Mouse (Mus musculus) hindbrain, postnatal 0 days (tissue): Measurements from ENCODE around the gene Camsap1. TPM values are rescaled to one million over a fixed set of nuclear protein-coding genes. Genes with fewer than 3 reads are reported as not detected.
A peak's percentile ranks its signal among the peaks of the same experiment; 100 is the strongest.

Experiments
- ATAC-seq: fragments of 200-750 bp; cut with Nextera tagmentation; 2 replicates; pipeline ENCODE4 v1.8.0; 2017; ENCODE audit warnings: mild to moderate bottlenecking, moderate TSS enrichment, moderate library complexity
- DNase-seq: peaks from one replicate; pipeline ENCODE4 v3.0.0-alpha.2; 2015; ENCODE audit warnings: low spot score
- H3K27ac ChIP-seq: fragments of 300-500 bp; sonication (generic); 2 replicates; pipeline ENCODE4 v1.5.1; 2014; ENCODE audit warnings: mild to moderate bottlenecking
- H3K27me3 ChIP-seq: fragments of 300-500 bp; sonication (generic); 2 replicates; pipeline ENCODE4 v1.6.1; 2014; ENCODE audit warnings: low read length, mixed read lengths; ENCODE audit not compliant: insufficient read depth
- H3K36me3 ChIP-seq: fragments of 300-500 bp; sonication (generic); 2 replicates; pipeline ENCODE4 v1.6.1; 2014; ENCODE audit warnings: low read length, mixed read lengths; ENCODE audit not compliant: insufficient read depth
- H3K4me1 ChIP-seq: fragments of 300-500 bp; sonication (generic); 2 replicates; pipeline ENCODE4 v1.6.1; 2014; ENCODE audit warnings: antibody characterized with exemption, low read length, mixed read lengths; ENCODE audit not compliant: insufficient read depth
- H3K4me2 ChIP-seq: fragments of 300-500 bp; sonication (generic); 2 replicates; pipeline ENCODE4 v1.6.1; 2014; ENCODE audit warnings: low read depth, mild to moderate bottlenecking, low read length, moderate library complexity, mixed read lengths
- H3K4me3 ChIP-seq: fragments of 300-500 bp; sonication (generic); 2 replicates; pipeline ENCODE4 v1.5.1; 2014; ENCODE audit warnings: low read length
- H3K9ac ChIP-seq: fragments of 300-500 bp; sonication (generic); replicated peaks from 2 replicates; pipeline ENCODE4 v1.6.1; 2014; ENCODE audit warnings: mild to moderate bottlenecking, low read length, moderate library complexity, mixed read lengths
- H3K9me3 ChIP-seq: fragments of 300-500 bp; sonication (generic); 2 replicates; pipeline ENCODE4 v1.6.1; 2016; ENCODE audit warnings: low read length, mixed read lengths
- CTCF ChIP-seq: IDR thresholded peaks from 2 replicates; pipeline ENCODE4 v1.5.1; 2016; ENCODE audit warnings: antibody characterized with exemption, control low read depth, low read depth
- WGBS: fragments of 180-500 bp; shearing (Covaris S2); extraction: QIAGEN DNeasy Blood & Tissue Kit; methylation state at CpG from one replicate; pipeline ENCODE4 v1.1.7; 2014; 5-methylcytosine and 5-hydroxymethylcytosine counted together
- polyA plus RNA-seq: library from polyadenylated mRNA; unstranded; fragments of >200 nt; fragmentation: Nextera tagmentation; extraction: Ambion mirVana; gene quantifications from 2 replicates; pipeline ENCODE4 v1.2.1, GENCODE M21; 2015
- total RNA-seq: library from RNA; depleted of rRNA; stranded (reverse); fragments of >200 nt; gene quantifications from 2 replicates; pipeline ENCODE4 v1.2.3, GENCODE M21; 2014

Camsap1 gene
- total and polyA plus RNA-seq, 2 experiments from 2014 or later, result 56.8 to 106 TPM

GRCm38 (mm10) chr2:25982052-25982425, 1.0 kb downstream of the Camsap1 start:
- Histone ChIP-seq H3K4me3 (peak overlapping the region; percentile 94), H3K36me3 (no peaks in the 10 kb centered on the region), H3K9ac (peak overlapping the region; percentile 94), H3K4me2 (peak overlapping the region; percentile 73), H3K27ac (peak overlapping the region; percentile 97), H3K9me3 (no peaks in the 10 kb centered on the region), H3K4me1 (peaks cover 18% of the 10 kb centered on the region), H3K27me3 (no peaks in the 10 kb centered on the region)
- no peak for TF ChIP-seq CTCF
- peak; percentile 63 for DNase-seq
- no peak for ATAC-seq
- WGBS, result under 1% methylated on average over 16 of the region's 16 CpGs

GRCm38 (mm10) chr2:25978997-25979396, 4.1 kb downstream of the Camsap1 start:
- 76% methylated on average over 4 of the region's 4 CpGs for WGBS
- peaks cover 14% of the 10 kb centered on the region for H3K4me1 ChIP-seq
- DNase-seq, result no peak

GRCm38 (mm10) chr2:25977587-25978239, 5.4 kb downstream of the Camsap1 start:
- DNase-seq (no peak), ATAC-seq (no peak)
- H3K27ac ChIP-seq, result no peak overlapping the region
- no peak overlapping the region for H3K9ac ChIP-seq
- H3K36me3 ChIP-seq, result no peaks in the 10 kb centered on the region
- no peaks in the 10 kb centered on the region for H3K9me3 ChIP-seq
- peaks cover 12% of the 10 kb centered on the region for H3K4me1 ChIP-seq
- H3K4me2 ChIP-seq, result no peak overlapping the region
- whole genome bisulfite sequencing, result 68% methylated on average over 7 of the region's 7 CpGs
- no peaks in the 10 kb centered on the region for H3K27me3 ChIP-seq
- no peak for TF ChIP-seq CTCF
- H3K4me3 ChIP-seq, result no peak overlapping the region

More at GRCm38 (mm10) chr2:25978997-25979396, 4.1 kb downstream of the Camsap1 start:
- Histone ChIP-seq H3K27ac (no peak overlapping the region), H3K36me3 (no peaks in the 10 kb centered on the region), H3K4me3 (no peak overlapping the region), H3K27me3 (no peaks in the 10 kb centered on the region), H3K9me3 (no peaks in the 10 kb centered on the region), H3K4me2 (no peak overlapping the region), H3K9ac (no peak overlapping the region)
- ATAC-seq, result no peak
- no peak for TF ChIP-seq CTCF

GRCm38 (mm10) chr2:25975141-25975770, 7.8 kb downstream of the Camsap1 start:
- TF ChIP-seq CTCF, result no peak
- no peak overlapping the region for H3K9ac ChIP-seq
- H3K27me3 ChIP-seq, result no peaks in the 10 kb centered on the region
- H3K4me3 ChIP-seq, result no peak overlapping the region
- ATAC-seq, result no peak
- no peak overlapping the region for H3K4me2 ChIP-seq
- no peaks in the 10 kb centered on the region for H3K9me3 ChIP-seq
- no peak for DNase-seq
- H3K27ac ChIP-seq, result no peak overlapping the region
- H3K4me1 ChIP-seq, result peaks cover 13% of the 10 kb centered on the region; the same call in 1 of the 2 replicates
- 85% methylated on average over 4 of the region's 4 CpGs for WGBS
- H3K36me3 ChIP-seq, result no peaks in the 10 kb centered on the region

- DNase-seq (no peak), ATAC-seq (no peak)
- no peak overlapping the region for H3K27ac ChIP-seq
- no peak overlapping the region for H3K9ac ChIP-seq
- peaks cover 8% of the 10 kb centered on the region; the same call in 1 of the 2 replicates for H3K36me3 ChIP-seq
- TF ChIP-seq CTCF, result no peak
- H3K27me3 ChIP-seq, result no peaks in the 10 kb centered on the region
- H3K4me3 ChIP-seq, result no peak overlapping the region
- H3K9me3 ChIP-seq, result no peaks in the 10 kb centered on the region
- H3K4me1 ChIP-seq, result peaks cover 7% of the 10 kb centered on the region; the same call in 1 of the 2 replicates
- no peak overlapping the region for H3K4me2 ChIP-seq
- 80% methylated on average over 2 of the region's 2 CpGs for WGBS
These were observed 12.7 kb downstream of the Camsap1 start for GRCm38 (mm10) chr2:25970426-25970825.

GRCm38 (mm10) chr2:25969319-25969718, 13.8 kb downstream of the Camsap1 start:
- no peak for ATAC-seq
- Histone ChIP-seq H3K4me3 (no peak overlapping the region), H3K27me3 (no peaks in the 10 kb centered on the region), H3K4me2 (no peak overlapping the region), H3K36me3 (peaks cover 17% of the 10 kb centered on the region; the same call in 1 of the 2 replicates), H3K9ac (no peak overlapping the region), H3K27ac (no peak overlapping the region), H3K4me1 (peaks cover 7% of the 10 kb centered on the region; the same call in 1 of the 2 replicates), H3K9me3 (no peaks in the 10 kb centered on the region)
- WGBS, result 90% methylated on average over 4 of the region's 4 CpGs
- no peak for DNase-seq
- no peak for TF ChIP-seq CTCF

- peaks cover 38% of the 10 kb centered on the region for H3K36me3 ChIP-seq
- no peak overlapping the region for H3K27ac ChIP-seq
- no peaks in the 10 kb centered on the region for H3K4me1 ChIP-seq
- DNase-seq (no peak), ATAC-seq (no peak)
- H3K4me2 ChIP-seq, result no peak overlapping the region
- no peak for TF ChIP-seq CTCF
- no peaks in the 10 kb centered on the region for H3K27me3 ChIP-seq
- no peak overlapping the region for H3K4me3 ChIP-seq
- H3K9me3 ChIP-seq, result no peaks in the 10 kb centered on the region
- WGBS, result 86% methylated on average over 3 of the region's 3 CpGs
- no peak overlapping the region for H3K9ac ChIP-seq
These were observed 33.8 kb downstream of the Camsap1 start for GRCm38 (mm10) chr2:25949291-25949690.
